ENCODE assay signal across 16 mouse cellular contexts in genomic region chr19:35126594-35127051, GRCm38 (mm10).
DNase-seq lines count a peak whose midpoint lies in the region; TF ChIP-seq lines count a peak whose summit lies in the region.
"Had no signal": no experiment of that assay in that cellular context is flagged by ENCODE, and none has a peak within 500 bp of the region (broad histone marks: within the 10 kb centered on the region; RNA-seq: fewer than 3 reads in every experiment).

No protein-coding gene starts in this region.

- peaks cover 73% of the 10 kb centered on the region for H3K4me1 ChIP-seq in megakaryocyte, embryonic 14.5 days
- H3K4me1 ChIP-seq: embryonic facial prominence, embryonic 10.5 days; kidney, embryonic 15.5 days; neural tube, embryonic 15.5 days had no signal

- no peaks in the 10 kb centered on the region for H3K27me3 ChIP-seq in megakaryocyte, embryonic 14.5 days (replicated peaks)
- H3K27me3 ChIP-seq: kidney, embryonic 15.5 days; neural tube, embryonic 15.5 days had no signal

- no peak for DNase-seq in gastrocnemius, adult 2 months
- no peak for DNase-seq in gastrocnemius, postnatal 36 days
- peak; percentile 32 for DNase-seq in A20 (ENCODE audit: low read depth, low spot score)
- peak; percentile 34 for DNase-seq in brain, adult 2 months (ENCODE audit: low read depth, low spot score)
- DNase-seq in urinary bladder, adult 2 months (ENCODE audit: low spot score) = no peak
- no peak for DNase-seq in kidney, postnatal 10 days
- DNase-seq in urinary bladder, postnatal 25 days (ENCODE audit: low spot score) = no peak
- DNase-seq: cerebellum, adult 9-10 months; heart, postnatal 14 days; layer of hippocampus, adult 9-11 months; lung, postnatal 4 days had no signal

- no peak overlapping the region for H3K27ac ChIP-seq in gastrocnemius, adult 2 months
- H3K27ac ChIP-seq: embryonic facial prominence, embryonic 10.5 days; kidney, embryonic 15.5 days; liver, embryonic 14.5 days; neural tube, embryonic 15.5 days had no signal

- intact Hi-C loops in gastrocnemius, adult 2 months (cut with DNase I) = no loop called here
- intact Hi-C loops in gastrocnemius, postnatal 36 days (cut with DNase I) = no loop called here

- no peaks in the 10 kb centered on the region for H3K9me3 ChIP-seq in megakaryocyte, embryonic 14.5 days
- H3K9me3 ChIP-seq: embryonic facial prominence, embryonic 10.5 days; kidney, embryonic 15.5 days; neural tube, embryonic 15.5 days had no signal

- H3K4me3 ChIP-seq in gastrocnemius, adult 2 months = peak overlapping the region; percentile 11; the same call in 1 of the 2 replicates
- H3K4me3 ChIP-seq in megakaryocyte, embryonic 14.5 days (replicated peaks) = peak overlapping the region; percentile 89
- H3K4me3 ChIP-seq: embryonic facial prominence, embryonic 10.5 days; kidney, embryonic 15.5 days; neural tube, embryonic 15.5 days had no signal

- no peaks in the 10 kb centered on the region for H3K36me3 ChIP-seq in megakaryocyte, embryonic 14.5 days (replicated peaks; ENCODE audit: low read length)
- H3K36me3 ChIP-seq: embryonic facial prominence, embryonic 10.5 days; kidney, embryonic 15.5 days; neural tube, embryonic 15.5 days had no signal

- no peak for TF ChIP-seq CTCF in gastrocnemius, adult 2 months (IDR thresholded peaks at IDR 0.05)

Comparison
In these comparisons a context has a peak if more than half of its experiments do, and no peak if none do; other contexts are left out.
1. DNase-seq: peak in A20 (single experiment) and brain, adult 2 months (single experiment); none in gastrocnemius, adult 2 months (single experiment), gastrocnemius, postnatal 36 days (0 of 2), urinary bladder, adult 2 months (single experiment), kidney, postnatal 10 days (single experiment) and urinary bladder, postnatal 25 days (single experiment).